Mouse (Mus musculus) gastrocnemius, adult 2 months (tissue): ENCODE results near the gene Cnksr2. TPM values are rescaled to one million over a fixed set of nuclear protein-coding genes. Genes with fewer than 3 reads are reported as not detected.
A peak's percentile ranks its signal among the peaks of the same experiment; 100 is the strongest.

Source experiments
- DNase-seq: peaks from one replicate; pipeline ENCODE4 v3.0.0; 2022
- H3K27ac ChIP-seq: fragments of 200-600 bp; 2 replicates; pipeline ENCODE4 v1.8.1; 2022; ENCODE audit warnings: mild to moderate bottlenecking
- H3K4me3 ChIP-seq: fragments of 200-600 bp; 2 replicates; pipeline ENCODE4 v1.8.1; 2022; ENCODE audit warnings: mild to moderate bottlenecking, moderate library complexity
- CTCF ChIP-seq: fragments of 200-600 bp; IDR thresholded peaks from 2 replicates; pipeline ENCODE4 v1.8.1; 2022; ENCODE audit warnings: antibody characterized with exemption, mild to moderate bottlenecking, moderate library complexity
- intact Hi-C: fragments of 180-260 bp; cut with DNase I; formaldehyde crosslinking; loops from one replicate; pipeline ENCODE4 v1.15.1; 2025
- long read RNA-seq, 2 experiments: library from polyadenylated mRNA; stranded (forward); transcript quantifications; one replicate each; pipeline ENCODE4 v2.0.0; 2021
- total RNA-seq, 2 experiments: library from RNA; stranded (reverse); gene quantifications; 2 replicates each; pipeline ENCODE4 v1.2.3; 2021

Cnksr2 gene
- total RNA-seq: under 1 TPM; 0.08 to 0.18 TPM
- long read RNA-seq, experiment 1: 0 reads
- long read RNA-seq, experiment 2: 0 reads

DNA sequence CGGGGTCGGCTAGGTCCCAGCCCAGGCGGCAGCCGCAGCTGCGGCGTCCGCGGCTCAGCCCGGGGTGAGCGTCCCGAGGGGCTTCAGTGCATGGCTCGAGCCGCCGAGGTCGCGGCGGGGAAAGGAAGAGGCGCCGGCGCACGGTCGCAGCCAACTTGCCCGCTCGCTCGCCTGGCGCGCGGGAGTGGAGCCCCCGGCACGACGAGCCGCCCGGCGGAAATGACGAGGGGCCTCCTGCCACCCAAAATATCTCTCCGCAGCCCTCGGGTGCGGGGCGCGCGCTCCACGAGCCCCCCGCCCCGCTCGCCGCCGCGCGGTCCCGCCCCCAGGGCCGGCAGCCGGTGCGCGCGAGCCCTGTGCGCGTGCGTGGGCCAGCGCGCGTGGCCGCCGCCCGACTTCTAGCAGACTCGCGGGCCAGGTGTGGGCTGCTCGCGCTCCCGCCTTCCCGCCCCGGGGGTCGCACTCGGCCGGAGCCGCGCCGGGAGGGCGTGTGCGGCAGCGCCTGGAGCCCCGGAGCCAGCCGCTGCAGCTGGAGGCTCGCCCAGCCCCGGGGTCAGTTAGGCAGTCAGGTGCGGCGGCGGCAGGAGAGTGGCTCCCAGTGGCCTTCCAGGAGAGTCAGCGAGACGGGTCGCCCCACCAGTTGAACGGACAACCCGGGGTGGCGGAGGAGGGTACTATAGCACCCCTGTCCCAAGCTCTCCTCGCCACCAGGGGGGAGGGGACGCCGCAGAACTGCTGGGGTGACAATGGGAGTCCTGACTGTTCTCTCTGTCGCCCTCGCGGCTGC, at the start of gene Cnksr2:
TSS of gene Cnksr2 (minus strand) at position 238 of the 787 bp plus-strand sequence.
- DNase-seq: peak; percentile 24
- no peak within 1 kb of the TSS for H3K27ac ChIP-seq
- no peak for TF ChIP-seq CTCF
- H3K4me3 ChIP-seq: peak within 1 kb of the TSS; percentile 77
- intact Hi-C loops: no loop called here

DNA sequence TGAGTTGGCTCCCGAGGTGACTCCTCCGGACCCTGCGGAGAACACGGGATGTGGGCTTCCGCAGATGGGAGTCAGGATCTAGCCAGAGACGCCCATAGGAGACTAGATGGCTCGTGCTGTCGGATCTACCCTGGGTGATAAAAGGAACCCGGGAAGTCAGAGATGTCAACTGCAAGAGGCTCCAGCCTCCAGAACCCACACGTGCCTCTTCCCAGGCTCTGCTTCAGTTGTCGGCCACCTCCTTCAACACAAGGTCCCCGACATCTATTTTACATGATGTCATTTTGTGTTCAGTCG, 698 bp upstream of the Cnksr2 start:
- no peak for DNase-seq
- Histone ChIP-seq H3K27ac (no peak overlapping the region), H3K4me3 (peak overlapping the region; percentile 77)
- intact Hi-C loops: no loop called here
- TF ChIP-seq CTCF: no peak

DNA sequence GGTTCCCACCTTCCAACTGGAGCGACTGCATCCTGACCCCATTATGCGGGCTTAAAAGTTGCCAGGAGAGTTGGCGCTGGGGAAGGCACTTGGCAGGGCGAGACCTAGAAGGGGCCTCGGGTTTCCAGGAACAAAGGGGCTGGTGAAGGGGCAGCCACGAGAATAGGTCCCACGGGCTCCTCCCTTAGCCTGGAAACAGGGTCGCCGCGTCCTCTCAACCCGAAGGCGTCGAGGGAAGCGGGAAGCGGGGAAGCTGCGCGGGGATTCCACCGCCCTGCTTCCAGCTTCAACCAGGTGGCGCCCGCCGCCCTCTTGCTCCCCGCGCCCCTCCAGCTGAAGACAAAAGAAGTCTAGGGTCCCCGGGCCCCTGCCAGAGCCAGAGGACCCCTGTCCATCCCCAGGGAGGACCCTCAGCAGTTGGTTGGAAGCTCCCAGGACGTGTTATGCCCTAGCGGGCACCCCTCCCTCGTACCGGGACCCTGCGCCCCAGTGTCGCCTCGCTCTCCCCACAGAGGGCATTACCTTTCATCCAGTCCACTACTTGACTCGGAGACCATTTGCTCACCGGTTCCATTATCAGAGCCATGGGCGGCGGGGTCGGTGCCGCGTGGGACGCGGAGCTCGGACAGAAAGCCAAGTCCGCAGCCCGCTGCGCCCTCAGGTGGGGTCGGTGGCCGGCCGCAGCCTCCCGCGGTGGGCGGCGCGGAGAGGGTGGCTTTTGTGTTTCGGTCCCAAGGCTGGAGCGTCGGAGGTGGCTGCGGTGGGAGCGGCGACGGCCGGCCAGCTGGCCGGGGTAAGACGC, 638 bp downstream of the Cnksr2 start:
- DNase-seq: no peak
- peak overlapping the region; percentile 77 for H3K4me3 ChIP-seq
- intact Hi-C loops: no loop called here
- TF ChIP-seq CTCF: no peak; the same call in 1 of the 2 replicates
- no peak overlapping the region for H3K27ac ChIP-seq

DNA sequence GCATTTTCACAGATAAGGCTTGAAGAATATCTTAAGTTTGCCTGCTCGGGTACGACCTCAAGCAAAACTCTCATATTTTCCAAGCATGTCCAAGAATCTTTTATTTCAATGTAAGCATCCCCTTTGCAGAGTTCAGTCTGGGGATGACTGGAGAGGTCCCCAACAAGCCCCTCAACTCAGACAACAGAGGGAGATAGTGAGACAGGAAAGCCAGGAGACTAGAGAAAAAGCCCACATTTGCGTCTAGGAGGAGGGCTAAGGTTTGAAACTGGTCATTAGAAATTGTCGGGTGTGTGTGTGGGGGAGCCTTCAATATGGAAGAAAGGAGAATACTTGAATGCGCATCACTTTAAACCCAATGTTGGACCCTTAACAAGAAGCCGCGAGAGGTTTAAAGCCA, 1.4 kb downstream of the Cnksr2 start:
- no peak for DNase-seq
- TF ChIP-seq CTCF: no peak
- Histone ChIP-seq H3K27ac (no peak overlapping the region), H3K4me3 (peak overlapping the region; percentile 77)
- intact Hi-C loops: no loop called here

DNA sequence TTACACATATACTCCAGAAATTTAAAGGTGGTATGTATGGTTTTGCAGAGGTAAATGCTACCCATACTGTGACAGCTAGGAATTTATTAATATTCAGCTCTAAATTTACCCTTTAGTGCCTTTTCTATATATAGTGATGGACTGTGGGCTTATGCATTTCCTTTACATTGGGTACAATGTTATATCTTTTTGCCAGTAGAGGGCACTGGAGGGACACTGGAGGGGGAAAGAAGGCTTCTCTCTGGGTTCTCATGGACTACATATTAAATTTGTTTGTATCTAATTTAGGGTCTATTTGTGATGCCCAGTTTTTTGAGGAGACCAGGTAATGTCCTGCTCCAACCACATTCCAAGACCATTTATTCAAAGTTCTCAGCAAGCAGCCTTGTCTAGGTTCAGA, 91.4 kb downstream of the Cnksr2 start:
- no peak for DNase-seq
- Histone ChIP-seq H3K27ac (no peak overlapping the region), H3K4me3 (no peak overlapping the region)
- peak; percentile 59 for TF ChIP-seq CTCF
- intact Hi-C loops: loop anchor here (5.0 kb wide), 1 partner anchor 971 kb away; no protein-coding TSS in a partner anchor

DNA sequence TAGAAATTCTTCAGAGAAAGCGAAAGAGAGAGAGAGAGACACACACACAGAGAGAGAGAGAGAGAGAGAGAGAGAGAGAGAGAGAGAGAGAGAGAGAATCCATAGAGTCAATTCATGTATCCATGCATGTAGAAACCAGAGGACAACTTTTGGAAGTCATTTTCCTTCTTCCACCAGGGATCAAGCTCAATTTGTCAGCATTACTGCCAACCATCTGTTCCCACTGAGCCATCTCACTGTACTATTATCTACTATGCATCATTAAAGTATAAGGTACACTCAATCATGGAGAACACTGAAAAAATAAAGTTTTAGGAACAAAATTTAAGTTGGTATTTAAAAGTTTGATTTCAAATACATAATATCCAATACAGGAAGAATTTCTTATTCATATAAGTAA, 93.8 kb downstream of the Cnksr2 start:
- no peak overlapping the region for H3K27ac ChIP-seq
- DNase-seq: no peak
- no peak for TF ChIP-seq CTCF
- no peak overlapping the region for H3K4me3 ChIP-seq
- intact Hi-C loops: loop anchor here (10.0 kb wide), 1 partner anchor 214 kb away; no protein-coding TSS in a partner anchor

DNA sequence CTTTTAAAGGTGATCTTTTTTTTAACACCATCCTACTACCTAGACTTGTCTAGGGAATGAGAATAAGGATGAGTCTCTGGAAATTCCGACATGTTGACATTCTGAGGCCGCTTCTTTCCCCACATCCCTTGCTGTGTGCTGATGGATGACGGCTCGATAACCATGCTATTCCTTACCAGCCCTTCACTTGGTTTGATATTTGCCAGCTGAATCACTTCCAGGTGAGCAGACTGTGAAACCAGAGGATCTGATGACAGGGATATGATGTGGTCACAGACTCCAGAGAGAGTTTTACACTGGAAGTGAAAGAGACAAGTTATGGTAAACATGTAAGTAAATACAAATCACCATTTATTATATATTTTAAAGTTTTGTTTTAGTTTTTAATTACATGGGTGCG, 98.0 kb downstream of the Cnksr2 start:
- H3K4me3 ChIP-seq: no peak overlapping the region
- no peak overlapping the region for H3K27ac ChIP-seq
- TF ChIP-seq CTCF: no peak
- DNase-seq: no peak
- intact Hi-C loops: loop anchor here (10.0 kb wide), 1 partner anchor 210 kb away; no protein-coding TSS in a partner anchor

DNA sequence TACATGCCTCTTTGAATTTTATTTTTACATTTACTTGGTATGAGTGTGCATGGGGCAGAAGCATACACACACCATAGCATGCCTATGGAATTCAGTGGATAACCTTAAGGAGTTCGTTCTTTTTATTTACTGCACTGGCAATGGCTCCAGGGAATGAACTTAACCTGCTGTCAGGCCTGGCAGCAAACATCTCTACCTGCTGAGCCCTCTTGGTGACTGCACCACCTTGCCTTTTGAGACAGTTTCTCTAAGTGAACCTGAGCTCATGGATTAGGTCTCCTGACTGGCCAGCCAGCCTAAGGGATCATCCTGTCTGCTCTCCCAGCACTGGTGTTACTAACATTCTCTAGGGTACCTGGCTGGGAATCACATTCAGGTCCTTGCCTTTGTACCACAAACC, 106.5 kb downstream of the Cnksr2 start:
- intact Hi-C loops: no loop called here
- Histone ChIP-seq H3K27ac (no peak overlapping the region), H3K4me3 (no peak overlapping the region)
- no peak for DNase-seq
- no peak for TF ChIP-seq CTCF

DNA sequence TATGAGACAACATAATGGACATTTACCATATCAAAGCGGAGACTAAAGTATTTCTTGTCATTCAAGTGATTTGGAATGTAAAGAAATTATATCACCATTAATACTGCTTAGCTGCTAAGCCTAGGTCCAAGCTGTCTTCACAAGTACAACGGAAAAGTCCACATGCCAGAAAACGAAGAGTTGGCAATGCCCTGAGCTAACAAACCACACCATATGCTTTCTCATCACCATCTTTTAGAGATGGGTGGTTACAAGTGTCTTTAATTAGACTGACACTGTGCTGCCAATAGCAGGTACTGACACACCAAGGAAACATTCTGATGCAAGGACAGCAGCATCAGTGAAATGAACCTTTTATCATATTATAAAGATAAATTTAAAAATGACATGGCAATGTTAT, 123.0 kb downstream of the Cnksr2 start:
- intact Hi-C loops: no loop called here

DNA sequence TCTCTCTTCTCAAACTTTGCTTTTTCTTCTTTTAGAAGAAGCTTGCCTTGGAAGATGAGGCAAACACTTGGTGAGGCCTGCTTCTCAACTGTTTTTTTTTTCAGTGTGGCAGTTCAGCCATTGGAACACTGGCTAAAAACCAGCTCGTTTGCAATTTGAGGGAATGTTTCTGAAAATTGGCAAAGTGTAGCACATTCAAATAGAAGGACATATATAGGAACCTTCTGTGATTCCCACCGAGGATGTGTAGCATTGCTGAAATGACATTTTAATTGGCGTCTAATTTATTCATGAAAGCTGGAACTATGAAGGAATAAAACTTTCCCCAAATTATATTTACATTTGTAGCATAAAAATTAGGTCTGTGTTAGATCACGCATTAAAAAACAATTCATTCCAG, 213.1 kb downstream of the Cnksr2 start:
- no peak for DNase-seq
- Histone ChIP-seq H3K27ac (no peak overlapping the region), H3K4me3 (no peak overlapping the region)
- TF ChIP-seq CTCF: no peak
- intact Hi-C loops: no loop called here

More for the DNA sequence above, 123.0 kb downstream of the Cnksr2 start:
- TF ChIP-seq CTCF: no peak
- no peak overlapping the region for H3K27ac ChIP-seq
- no peak overlapping the region for H3K4me3 ChIP-seq
- no peak for DNase-seq

DNA sequence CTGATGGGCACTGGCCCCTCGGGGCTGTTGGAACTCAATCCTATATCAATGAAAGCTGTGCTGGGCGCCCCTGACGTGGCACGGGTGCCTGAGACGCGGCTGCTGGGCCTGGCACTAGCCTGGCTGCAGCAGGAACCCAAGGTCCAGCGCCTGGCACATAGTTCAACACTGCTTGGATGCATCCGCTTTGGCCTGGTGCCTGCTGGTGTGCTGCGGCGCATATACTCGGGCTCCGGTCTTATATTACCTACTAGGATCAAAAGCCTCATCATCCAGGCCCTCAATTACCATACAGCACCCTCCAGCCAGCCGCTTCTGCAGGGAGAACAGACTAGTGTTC, 224.2 kb downstream of the Cnksr2 start:
- peak overlapping the region; percentile 82 for H3K27ac ChIP-seq
- intact Hi-C loops: loop anchor here (5.0 kb wide), 1 partner anchor 72 kb away; no protein-coding TSS in a partner anchor
- peak; percentile 19 for DNase-seq
- peak overlapping the region; percentile 68 for H3K4me3 ChIP-seq
- no peak for TF ChIP-seq CTCF

DNA sequence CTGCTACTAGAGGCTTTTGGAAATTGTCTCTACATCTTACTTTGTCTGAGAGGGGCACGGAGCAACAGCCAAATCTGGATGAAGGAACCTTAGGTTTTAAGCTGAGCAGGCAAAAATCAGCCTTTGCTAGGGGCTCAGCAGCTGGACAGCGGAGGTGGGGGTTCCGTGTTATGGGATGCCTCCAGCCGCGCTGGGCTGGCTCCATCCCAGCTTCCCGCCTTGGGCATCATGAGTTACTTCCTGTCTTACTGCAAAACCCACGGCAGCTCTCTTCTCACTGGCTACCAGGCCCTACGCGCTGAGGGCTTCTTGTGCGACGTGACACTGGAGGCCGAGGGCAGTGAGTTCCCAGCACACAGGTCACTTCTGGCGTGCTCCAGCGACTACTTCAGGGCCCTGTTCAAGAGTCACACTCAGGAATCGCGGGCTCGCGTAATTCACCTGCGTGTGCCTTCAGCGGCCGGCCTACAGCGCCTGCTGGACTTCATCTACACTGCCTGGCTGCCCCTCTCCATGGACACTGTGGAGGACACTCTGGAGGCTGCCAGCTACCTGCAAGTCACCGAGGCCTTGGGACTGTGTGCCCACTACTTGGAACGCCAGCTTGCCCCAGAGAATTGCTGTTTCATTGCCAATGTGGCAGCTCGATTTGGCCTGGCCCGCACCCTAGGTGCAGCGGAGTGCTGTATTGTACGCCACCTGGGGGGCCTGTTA, 224.7 kb downstream of the Cnksr2 start, which contains the start of gene Klhl34:
TSS of gene Klhl34 (plus strand) at position 229 of the 714 bp plus-strand sequence.
- Histone ChIP-seq H3K4me3 (peak within 1 kb of the TSS; percentile 68), H3K27ac (peak within 1 kb of the TSS; percentile 82)
- TF ChIP-seq CTCF: no peak
- peak; percentile 24 for DNase-seq
- intact Hi-C loops: loop anchor here (5.0 kb wide), 1 partner anchor 71 kb away; no protein-coding TSS in a partner anchor
